Mouse (Mus musculus): ENCODE results near the gene Sms. TPM values are rescaled to one million over a fixed set of nuclear protein-coding genes. Genes with fewer than 3 reads are reported as not detected.

Sms gene
- polyA plus RNA-seq, 1 experiment, result 81.8 TPM

GRCm38 (mm10) chrX:157476153-157476810 lies 15.8 kb downstream of the Sms start:
- TF ChIP-seq POLR2A (IDR thresholded peaks at IDR 0.05; ENCODE audit: borderline replicate concordance, insufficient read depth, low read length) (no peak), CTCF (IDR thresholded peaks at IDR 0.05; ENCODE audit: borderline replicate concordance, insufficient read depth, low read depth, low read length) (no peak)
- no peak for DNase-seq
- H3K4me3 ChIP-seq (replicated peaks; ENCODE audit: insufficient read depth, low read depth, low read length), result no peak overlapping the region
- H3K4me1 ChIP-seq (ENCODE audit: control insufficient read depth, insufficient read depth, low read length), result peaks cover 3% of the 10 kb centered on the region; the same call in 1 of the 2 replicates
- 96% methylated on average over 4 of the region's 4 CpGs for WGBS
- no peaks in the 10 kb centered on the region for H3K27me3 ChIP-seq (ENCODE audit: control insufficient read depth, insufficient read depth, low read length)
- no peak overlapping the region for H3K27ac ChIP-seq (ENCODE audit: insufficient read depth, low read length)

GRCm38 (mm10) chrX:157471711-157472660 lies 20.1 kb downstream of the Sms start:
- WGBS, result 33% methylated on average over 8 of the region's 8 CpGs

GRCm38 (mm10) chrX:157468795-157469194 lies 23.3 kb downstream of the Sms start:
- Histone ChIP-seq H3K4me3 (replicated peaks; ENCODE audit: insufficient read depth, low read depth, low read length) (no peak overlapping the region), H3K27ac (ENCODE audit: insufficient read depth, low read length) (no peak overlapping the region), H3K4me1 (ENCODE audit: control insufficient read depth, insufficient read depth, low read length) (no peaks in the 10 kb centered on the region), H3K27me3 (ENCODE audit: control insufficient read depth, insufficient read depth, low read length) (no peaks in the 10 kb centered on the region)
- WGBS, result 94% methylated on average over 3 of the region's 3 CpGs
- DNase-seq, result no peak
- no peak for TF ChIP-seq CTCF (IDR thresholded peaks at IDR 0.05; ENCODE audit: borderline replicate concordance, insufficient read depth, low read depth, low read length)
- TF ChIP-seq POLR2A (IDR thresholded peaks at IDR 0.05; ENCODE audit: borderline replicate concordance, insufficient read depth, low read length), result no peak

More at GRCm38 (mm10) chrX:157471711-157472660, 20.1 kb downstream of the Sms start:
- Histone ChIP-seq H3K4me3 (replicated peaks; ENCODE audit: insufficient read depth, low read depth, low read length) (no peak overlapping the region), H3K4me1 (ENCODE audit: control insufficient read depth, insufficient read depth, low read length) (peaks cover 3% of the 10 kb centered on the region; the same call in 1 of the 2 replicates), H3K27ac (ENCODE audit: insufficient read depth, low read length) (peak overlapping the region; percentile 67), H3K27me3 (ENCODE audit: control insufficient read depth, insufficient read depth, low read length) (no peaks in the 10 kb centered on the region)
- TF ChIP-seq POLR2A (IDR thresholded peaks at IDR 0.05; ENCODE audit: borderline replicate concordance, insufficient read depth, low read length), result no peak
- no peak for TF ChIP-seq CTCF (IDR thresholded peaks at IDR 0.05; ENCODE audit: borderline replicate concordance, insufficient read depth, low read depth, low read length)
- peak; percentile 70 to 87 for DNase-seq

- Histone ChIP-seq H3K4me1 (ENCODE audit: control insufficient read depth, insufficient read depth, low read length) (no peaks in the 10 kb centered on the region), H3K27me3 (ENCODE audit: control insufficient read depth, insufficient read depth, low read length) (no peaks in the 10 kb centered on the region), H3K27ac (ENCODE audit: insufficient read depth, low read length) (no peak overlapping the region), H3K4me3 (replicated peaks; ENCODE audit: insufficient read depth, low read depth, low read length) (no peak overlapping the region)
- no peak for DNase-seq
- 100% methylated on average over 2 of the region's 2 CpGs for WGBS
- TF ChIP-seq CTCF (IDR thresholded peaks at IDR 0.05; ENCODE audit: borderline replicate concordance, insufficient read depth, low read depth, low read length) (no peak), POLR2A (IDR thresholded peaks at IDR 0.05; ENCODE audit: borderline replicate concordance, insufficient read depth, low read length) (no peak)
Measured at GRCm38 (mm10) chrX:157468055-157468454, 24.0 kb downstream of the Sms start.

- no peak for TF ChIP-seq POLR2A (IDR thresholded peaks at IDR 0.05; ENCODE audit: borderline replicate concordance, insufficient read depth, low read length)
- no peak for TF ChIP-seq CTCF (IDR thresholded peaks at IDR 0.05; ENCODE audit: borderline replicate concordance, insufficient read depth, low read depth, low read length)
- Histone ChIP-seq H3K27ac (ENCODE audit: insufficient read depth, low read length) (no peak overlapping the region), H3K4me3 (replicated peaks; ENCODE audit: insufficient read depth, low read depth, low read length) (no peak overlapping the region), H3K27me3 (ENCODE audit: control insufficient read depth, insufficient read depth, low read length) (no peaks in the 10 kb centered on the region), H3K4me1 (ENCODE audit: control insufficient read depth, insufficient read depth, low read length) (no peaks in the 10 kb centered on the region)
- 92% methylated on average over 1 of the region's 1 CpGs for WGBS
- DNase-seq, result no peak
Measured at GRCm38 (mm10) chrX:157465949-157466348, 26.1 kb downstream of the Sms start.

- 62% methylated on average over 3 of the region's 3 CpGs for WGBS
- H3K4me3 ChIP-seq (replicated peaks; ENCODE audit: insufficient read depth, low read depth, low read length), result no peak overlapping the region
Measured at GRCm38 (mm10) chrX:157462716-157463115, 29.4 kb downstream of the Sms start.

GRCm38 (mm10) chrX:157454430-157454829 lies 37.7 kb downstream of the Sms start:
- Histone ChIP-seq H3K27ac (ENCODE audit: insufficient read depth, low read length) (no peak overlapping the region), H3K4me3 (replicated peaks; ENCODE audit: insufficient read depth, low read depth, low read length) (no peak overlapping the region), H3K27me3 (ENCODE audit: control insufficient read depth, insufficient read depth, low read length) (no peaks in the 10 kb centered on the region), H3K4me1 (ENCODE audit: control insufficient read depth, insufficient read depth, low read length) (no peaks in the 10 kb centered on the region)
- peak; percentile 43 to 71 for DNase-seq
- 8% methylated on average over 1 of the region's 1 CpGs for WGBS
- TF ChIP-seq POLR2A (IDR thresholded peaks at IDR 0.05; ENCODE audit: borderline replicate concordance, insufficient read depth, low read length) (no peak), CTCF (IDR thresholded peaks at IDR 0.05; ENCODE audit: borderline replicate concordance, insufficient read depth, low read depth, low read length) (peak; percentile 83)

More at GRCm38 (mm10) chrX:157462716-157463115, 29.4 kb downstream of the Sms start:
- TF ChIP-seq POLR2A (IDR thresholded peaks at IDR 0.05; ENCODE audit: borderline replicate concordance, insufficient read depth, low read length), result no peak
- no peak for TF ChIP-seq CTCF (IDR thresholded peaks at IDR 0.05; ENCODE audit: borderline replicate concordance, insufficient read depth, low read depth, low read length)
- Histone ChIP-seq H3K4me1 (ENCODE audit: control insufficient read depth, insufficient read depth, low read length) (no peaks in the 10 kb centered on the region), H3K27ac (ENCODE audit: insufficient read depth, low read length) (no peak overlapping the region), H3K27me3 (ENCODE audit: control insufficient read depth, insufficient read depth, low read length) (no peaks in the 10 kb centered on the region)
- peak in 1 of 2 experiments; percentile 26 for DNase-seq
